Comparison of ENCODE assay signal across 8 mouse cellular contexts in the genomic region with DNA sequence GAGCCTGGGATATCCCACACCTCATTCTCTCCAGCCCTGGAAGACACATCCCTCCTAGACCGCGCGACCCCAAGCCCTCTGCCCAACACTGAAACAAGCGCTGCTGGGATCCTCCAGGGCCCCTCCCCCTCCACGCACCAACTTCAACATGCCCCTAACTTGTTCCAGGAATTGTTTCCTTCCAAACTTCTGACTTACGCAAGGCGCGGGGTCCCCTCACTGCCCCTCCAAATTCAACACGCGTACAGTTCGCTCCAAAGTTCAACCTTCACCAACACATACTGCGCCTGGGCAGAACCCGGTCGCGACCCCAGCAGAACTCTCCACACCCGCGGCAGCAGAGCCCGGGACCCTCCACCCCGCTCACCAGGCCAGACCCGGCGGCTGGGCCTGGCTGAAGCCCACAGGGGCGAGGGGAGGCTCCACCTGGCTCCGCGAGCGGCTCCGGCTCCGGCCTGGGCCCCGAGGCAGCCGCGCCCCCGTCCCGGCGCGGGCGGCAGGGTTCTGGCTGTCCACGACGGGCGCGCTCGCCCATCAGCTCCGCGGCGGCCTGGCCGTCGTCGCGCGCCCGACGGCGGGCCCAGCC. TPM values are rescaled to one million over a fixed set of nuclear protein-coding genes. Genes with fewer than 3 reads are reported as not detected.
A peak's percentile ranks its signal among the peaks of the same experiment; 100 is the strongest.
DNase-seq lines count a peak whose midpoint lies in the region; ATAC-seq lines count a peak whose summit lies in the region.

No protein-coding gene starts in this region.

- peaks cover 2% of the 10 kb centered on the region; the same call in 1 of the 2 replicates for H3K27me3 ChIP-seq in erythroblast, embryonic 14.5 days (ENCODE audit: control insufficient read depth)
- no peaks in the 10 kb centered on the region for H3K27me3 ChIP-seq in embryonic facial prominence, embryonic 13.5 days
- H3K27me3 ChIP-seq in heart, embryonic 15.5 days = no peaks in the 10 kb centered on the region

- peaks cover 19% of the 10 kb centered on the region for H3K4me1 ChIP-seq in erythroblast, embryonic 14.5 days (ENCODE audit: control insufficient read depth)
- peaks cover 26% of the 10 kb centered on the region for H3K4me1 ChIP-seq in embryonic facial prominence, embryonic 13.5 days
- peaks cover 22% of the 10 kb centered on the region for H3K4me1 ChIP-seq in heart, embryonic 15.5 days (replicated peaks)

- WGBS in embryonic facial prominence, embryonic 13.5 days = under 1% methylated on average over 51 of the region's 51 CpGs
- under 1% methylated on average over 49 of the region's 51 CpGs for WGBS in heart, embryonic 15.5 days

- H3K27ac ChIP-seq in embryonic facial prominence, embryonic 13.5 days = peak overlapping the region; percentile 98
- H3K27ac ChIP-seq in heart, embryonic 15.5 days = peak overlapping the region; percentile 87

- no peak for ATAC-seq in erythroblast, adult 5-6 weeks (replicated peaks; ENCODE audit: low FRiP score, poor library complexity, severe bottlenecking)
- ATAC-seq in embryonic facial prominence, embryonic 13.5 days (ENCODE audit: insufficient number of reproducible peaks, insufficient read depth, low FRiP score, low TSS enrichment, low read depth) = peak; percentile 74
- ATAC-seq in heart, embryonic 15.5 days (replicated peaks; ENCODE audit: insufficient number of reproducible peaks, insufficient read depth, low FRiP score, low read depth) = peak; percentile 79
- ATAC-seq in megakaryocyte-erythroid progenitor cell, adult 5-6 weeks (replicated peaks; ENCODE audit: low FRiP score, low TSS enrichment, poor library complexity, severe bottlenecking) = 0 out of 2 replicates have a peak, but pooled peaks have one; percentile 13

- no peaks in the 10 kb centered on the region for H3K9me3 ChIP-seq in erythroblast, embryonic 14.5 days (ENCODE audit: control insufficient read depth, low read length)
- no peaks in the 10 kb centered on the region for H3K9me3 ChIP-seq in embryonic facial prominence, embryonic 13.5 days
- H3K9me3 ChIP-seq in heart, embryonic 15.5 days (replicated peaks) = no peaks in the 10 kb centered on the region

- H3K36me3 ChIP-seq in erythroblast, embryonic 14.5 days (ENCODE audit: control insufficient read depth) = no peaks in the 10 kb centered on the region
- H3K36me3 ChIP-seq in embryonic facial prominence, embryonic 13.5 days = no peaks in the 10 kb centered on the region
- no peaks in the 10 kb centered on the region for H3K36me3 ChIP-seq in heart, embryonic 15.5 days

- peak overlapping the region; percentile 87 for H3K4me3 ChIP-seq in erythroblast, embryonic 14.5 days (replicated peaks)
- H3K4me3 ChIP-seq in embryonic facial prominence, embryonic 13.5 days = peak overlapping the region; percentile 99
- peak overlapping the region; percentile 86 for H3K4me3 ChIP-seq in heart, embryonic 15.5 days

- peak; percentile 69 for DNase-seq in adrenal gland, adult 2 months
- peak; percentile 74 for DNase-seq in kidney, postnatal 10 days
- DNase-seq in spleen, postnatal 4 days (ENCODE audit: low spot score in 2 of 2) = peak; percentile 42 to 76

- peak overlapping the region; percentile 98 for H3K9ac ChIP-seq in embryonic facial prominence, embryonic 13.5 days
- peak overlapping the region; percentile 77 for H3K9ac ChIP-seq in heart, embryonic 15.5 days

- peak overlapping the region; percentile 69 for H3K4me2 ChIP-seq in embryonic facial prominence, embryonic 13.5 days
- peak overlapping the region; percentile 75 for H3K4me2 ChIP-seq in heart, embryonic 15.5 days

RNA-seq across cellular contexts. Expression of a gene that starts 0.6 kb away (rescaled TPM):
- 0.08 and 0.13 TPM in 2 replicates for polyA plus RNA-seq in erythroblast, embryonic 14.5 days (2012)
- 2.3 and 5.6 TPM in 2 replicates for total RNA-seq in erythroblast, adult 5-6 weeks (2015; ENCODE audit: low replicate concordance)
- 4.0 and 5.3 TPM in 2 replicates for total RNA-seq in erythroblast, adult 5-6 weeks (2017; ENCODE audit: low replicate concordance)
- total RNA-seq in adrenal gland, adult 2 months (2021) = 10 to 100 TPM; 13.0 to 13.8 TPM
- polyA plus RNA-seq in adrenal gland, adult 2 months (2012; rRNA removed) = 3.7 and 5.0 TPM in 2 replicates
- polyA plus RNA-seq in embryonic facial prominence, embryonic 13.5 days (2015; fragmentation: Nextera tagmentation; extraction: Ambion mirVana) = 6.6 and 7.9 TPM in 2 replicates
- 2.7 and 3.7 TPM in 2 replicates for polyA plus RNA-seq in heart, embryonic 15.5 days (2015; fragmentation: Nextera tagmentation; extraction: Ambion mirVana)
- 5.3 and 10.4 TPM in 2 replicates for total RNA-seq in megakaryocyte-erythroid progenitor cell, adult 5-6 weeks (2014; fragmentation: Nextera tagmentation)
- 7.8 and 14.8 TPM in 2 replicates for total RNA-seq in megakaryocyte-erythroid progenitor cell, adult 5-6 weeks (2017)

RNA-seq across cellular contexts. Expression of a gene that starts 26.3 kb away (rescaled TPM):
- polyA plus RNA-seq in erythroblast, embryonic 14.5 days (2012) = not detected in 2 replicates
- not detected in 2 replicates for total RNA-seq in erythroblast, adult 5-6 weeks (2015; ENCODE audit: low replicate concordance)
- not detected in 2 replicates for total RNA-seq in erythroblast, adult 5-6 weeks (2017; ENCODE audit: low replicate concordance)
- not detected for total RNA-seq in adrenal gland, adult 2 months (2021)
- polyA plus RNA-seq in adrenal gland, adult 2 months (2012; rRNA removed) = 0.33 TPM in 1 of 2 replicates, not detected in the other
- 1.1 and 2.2 TPM in 2 replicates for polyA plus RNA-seq in embryonic facial prominence, embryonic 13.5 days (2015; fragmentation: Nextera tagmentation; extraction: Ambion mirVana)
- polyA plus RNA-seq in heart, embryonic 15.5 days (2015; fragmentation: Nextera tagmentation; extraction: Ambion mirVana) = 0.11 and 0.37 TPM in 2 replicates
- not detected in 2 replicates for total RNA-seq in megakaryocyte-erythroid progenitor cell, adult 5-6 weeks (2014; fragmentation: Nextera tagmentation)
- not detected in 2 replicates for total RNA-seq in megakaryocyte-erythroid progenitor cell, adult 5-6 weeks (2017)
